Mouse (Mus musculus) gastrocnemius, postnatal 25 days (tissue): ENCODE data around the gene Hoxa4. TPM values are rescaled to one million over a fixed set of nuclear protein-coding genes. Genes with fewer than 3 reads are reported as not detected.

ENCODE experiments used
- DNase-seq: peaks from one replicate; pipeline ENCODE4 v3.0.0; 2022
- microRNA-seq, 2 experiments: library from miRNA; unstranded; fragments of <30 nt; microRNA quantifications; one replicate each; pipeline ENCODE4 v1.2.0; 2021; ENCODE audit warnings: borderline replicate concordance in 2 of 2
- total RNA-seq, 2 experiments: library from RNA; stranded (reverse); gene quantifications; 1 replicate in 1 of 2; 2 replicates in 1 of 2; pipeline ENCODE4 v1.2.3; 2021

Hoxa4 gene
- total RNA-seq, 2 experiments from 2014 or later, result 2.3 to 2.8 TPM

GRCm38 (mm10) chr6:52152226-52153193 is 39.0 kb downstream of the Hoxa4 start:
- no peak for DNase-seq

- DNase-seq, result no peak
These were observed 40.0 kb downstream of the Hoxa4 start for GRCm38 (mm10) chr6:52151571-52151970.

- no peak for DNase-seq
These were observed 41.1 kb downstream of the Hoxa4 start for GRCm38 (mm10) chr6:52150401-52150966.

Small RNA genes lying within 50 kb of the gene (microRNA-seq; reads per million reads assigned to microRNA genes)
- 7,568 to 10,738 reads per million in 2 experiments for gene Mir196b

Other genes starting within 250 kb of the Hoxa4 start
- gene Skap2, start 179.2 kb downstream of the Hoxa4 start, total RNA-seq, result 1 to 10 TPM; 2.1 to 6.6 TPM
- gene Hoxa1, start 33.4 kb downstream of the Hoxa4 start, total RNA-seq, result under 1 TPM in 1 of 2 experiments, not detected in 1; 0.21 TPM
- under 1 TPM; 0.28 to 0.83 TPM for gene Hoxa2, start 26.9 kb downstream of the Hoxa4 start, total RNA-seq
- gene 5730596B20Rik, start 14.3 kb downstream of the Hoxa4 start, total RNA-seq, result not detected
- gene Hoxa5, start 12.8 kb upstream of the Hoxa4 start, total RNA-seq, result 1 to 10 TPM; 1.9 to 3.5 TPM
- gene Hoxa6, start 17.0 kb upstream of the Hoxa4 start, total RNA-seq, result 1 to 10 TPM; 1.8 to 2.8 TPM
- 1 to 10 TPM; 2.4 to 3.3 TPM for gene Hoxa3, start 21.6 kb upstream of the Hoxa4 start, total RNA-seq
- under 1 TPM in 1 of 2 experiments, not detected in 1; 0.46 TPM for gene Gm28308, start 21.6 kb upstream of the Hoxa4 start, total RNA-seq
- 1 to 10 TPM; 4.7 to 5.5 TPM for gene Hoxa7, start 30.1 kb upstream of the Hoxa4 start, total RNA-seq
- 10 to 100 TPM in 1 of 2 experiments, 1 to 10 TPM in 1; 5.7 to 13.5 TPM for gene Hoxa9, start 39.3 kb upstream of the Hoxa4 start, total RNA-seq
- gene Hoxa10, start 49.1 kb upstream of the Hoxa4 start, total RNA-seq, result 10 to 100 TPM; 14.8 to 18.4 TPM
- 1 to 10 TPM; 1.4 to 1.8 TPM for gene Hoxa11, start 54.1 kb upstream of the Hoxa4 start, total RNA-seq
- 1 to 10 TPM in 1 of 2 experiments, under 1 TPM in 1; 0.48 to 2.1 TPM for gene Hoxa13, start 69.1 kb upstream of the Hoxa4 start, total RNA-seq
- gene Evx1, start 121.7 kb upstream of the Hoxa4 start, total RNA-seq, result not detected